Mouse (Mus musculus) embryonic fibroblast, embryonic 13.5 days (primary cell): ENCODE measurements around the gene Fbxo24.

ENCODE experiments used
- CTCF ChIP-seq: IDR thresholded peaks from 2 replicates; pipeline ENCODE4 v1.5.1; 2011; ENCODE audit warnings: mild to moderate bottlenecking, control low read depth, low read length, moderate library complexity, borderline replicate concordance; ENCODE audit not compliant: insufficient read depth
- POLR2A ChIP-seq: IDR thresholded peaks from 2 replicates; pipeline ENCODE4 v1.6.1; 2011; ENCODE audit warnings: low read depth, mild to moderate bottlenecking, control low read depth, low read length, moderate library complexity

GRCm38 (mm10) chr5:137628498-137629305 lies at the start of gene Fbxo24, which contains the start of the genes Lrch4 and Gm20605:
- TF ChIP-seq POLR2A (peak; percentile 93), CTCF (no peak)
